Mouse (Mus musculus) small intestine, adult 2 months (tissue): Measurements from ENCODE around the gene Synrg. TPM values are rescaled to one million over a fixed set of nuclear protein-coding genes. Genes with fewer than 3 reads are reported as not detected.

Experiments
- H3K27ac ChIP-seq: fragments of 200-500 bp; 2 replicates; pipeline ENCODE4 v1.5.1; 2012; ENCODE audit warnings: low read depth, low read length, control low read depth, inconsistent platforms; ENCODE audit not compliant: insufficient read depth
- H3K27me3 ChIP-seq: fragments of 200-500 bp; 2 replicates; pipeline ENCODE4 v1.6.1; 2012; ENCODE audit warnings: mild to moderate bottlenecking, moderate library complexity, low read length, inconsistent platforms; ENCODE audit not compliant: control insufficient read depth, insufficient read depth
- H3K36me3 ChIP-seq: fragments of 200-500 bp; 2 replicates; pipeline ENCODE4 v1.6.1; 2012; ENCODE audit warnings: mild to moderate bottlenecking, low read length, control low read depth, inconsistent platforms; ENCODE audit not compliant: control insufficient read depth, insufficient read depth
- H3K4me1 ChIP-seq: fragments of 200-500 bp; 2 replicates; pipeline ENCODE4 v1.6.1; 2012; ENCODE audit warnings: low read length, inconsistent platforms, mixed read lengths; ENCODE audit not compliant: control insufficient read depth, insufficient read depth, insufficient read length
- H3K4me3 ChIP-seq: fragments of 200-500 bp; 2 replicates; pipeline ENCODE4 v1.5.1; 2012; ENCODE audit warnings: low read depth, mild to moderate bottlenecking, control low read depth, inconsistent platforms, low read length, moderate library complexity
- CTCF ChIP-seq: fragments of 200-500 bp; IDR thresholded peaks from 2 replicates; pipeline ENCODE4 v1.5.1; 2012; ENCODE audit warnings: low read depth, mild to moderate bottlenecking, control low read depth, inconsistent platforms, low read length, moderate library complexity, mixed read lengths; ENCODE audit not compliant: insufficient replicate concordance, insufficient read length; ENCODE audit errors: extremely low read depth
- POLR2A ChIP-seq: fragments of 200-500 bp; IDR thresholded peaks from 2 replicates; pipeline ENCODE4 v1.6.1; 2012; ENCODE audit warnings: low read depth, mild to moderate bottlenecking, control low read depth, inconsistent platforms, low read length, moderate library complexity
- WGBS: fragments of 180-500 bp; shearing (Covaris S2); methylation state at CpG from one replicate; pipeline ENCODE4 v1.1.7; 2018; 5-methylcytosine and 5-hydroxymethylcytosine counted together
- polyA plus RNA-seq: library from polyadenylated mRNA; depleted of rRNA; stranded (reverse); fragments of >200 nt; gene quantifications from 2 replicates; pipeline ENCODE4 v1.2.3, GENCODE M21; 2012

Gene Synrg
- polyA plus RNA-seq, 1 experiment = 10.3 TPM

GRCm38 (mm10) chr11:83993428-83993827 is 29.2 kb downstream of the Synrg start:
- WGBS = 17% methylated on average over 2 of the region's 2 CpGs
- H3K4me1 ChIP-seq = no peaks in the 10 kb centered on the region
- H3K27ac ChIP-seq = no peak overlapping the region

DNA sequence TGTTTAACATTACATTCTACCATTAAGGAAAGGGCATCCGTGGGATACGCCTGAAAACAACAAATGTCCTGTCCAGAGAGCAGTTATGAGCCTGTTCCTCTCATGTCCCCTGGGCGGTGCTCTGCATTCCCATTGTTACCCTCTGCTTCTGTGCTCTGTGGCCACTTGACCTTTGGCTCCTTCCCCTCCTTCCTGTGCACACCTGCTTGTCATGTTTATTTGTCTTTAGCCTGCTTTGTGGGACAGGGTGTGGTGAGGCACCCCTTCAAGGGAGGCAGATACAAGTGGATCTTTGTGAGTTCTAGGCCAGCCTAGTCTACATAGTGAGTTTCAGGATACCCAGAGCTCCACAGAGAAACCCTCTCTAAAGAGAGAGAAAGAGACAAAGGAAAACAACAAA is 30.3 kb downstream of the Synrg start:
- H3K36me3 ChIP-seq = peaks cover 54% of the 10 kb centered on the region
- no peak overlapping the region for H3K4me3 ChIP-seq
- 65% methylated on average over 3 of the region's 3 CpGs for WGBS
- H3K27ac ChIP-seq = no peak overlapping the region
- H3K27me3 ChIP-seq = no peaks in the 10 kb centered on the region
- no peaks in the 10 kb centered on the region for H3K4me1 ChIP-seq
- TF ChIP-seq CTCF (no peak), POLR2A (no peak)

More at GRCm38 (mm10) chr11:83993428-83993827, 29.2 kb downstream of the Synrg start:
- peaks cover 56% of the 10 kb centered on the region for H3K36me3 ChIP-seq
- TF ChIP-seq CTCF (no peak), POLR2A (no peak)
- no peaks in the 10 kb centered on the region for H3K27me3 ChIP-seq
- H3K4me3 ChIP-seq = no peak overlapping the region

DNA sequence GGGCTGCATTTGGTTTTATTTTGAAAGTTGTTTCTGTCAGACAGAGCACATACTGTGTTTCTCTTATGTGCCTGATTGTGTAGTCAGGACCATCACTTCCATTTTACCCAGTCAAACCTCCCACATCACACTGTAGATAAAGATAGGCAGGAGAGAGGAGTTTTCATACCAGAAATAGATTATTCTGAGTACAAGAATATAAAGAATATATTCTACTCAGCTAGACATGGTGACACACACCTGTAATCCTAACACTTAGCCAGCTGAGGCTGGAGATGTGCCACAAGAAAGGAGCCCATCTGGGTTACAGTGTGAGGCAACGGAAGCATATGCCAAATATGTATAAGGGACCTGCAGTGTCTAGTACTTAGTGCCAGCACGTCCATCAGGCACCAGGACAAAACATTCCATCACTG is 31.3 kb downstream of the Synrg start:
- Histone ChIP-seq H3K27me3 (no peaks in the 10 kb centered on the region), H3K4me3 (no peak overlapping the region), H3K27ac (no peak overlapping the region), H3K4me1 (no peaks in the 10 kb centered on the region), H3K36me3 (peaks cover 55% of the 10 kb centered on the region)
- WGBS = 90% methylated on average over 2 of the region's 2 CpGs
- TF ChIP-seq CTCF = no peak
- no peak for TF ChIP-seq POLR2A

- no peak overlapping the region for H3K4me3 ChIP-seq
- TF ChIP-seq POLR2A = no peak
- no peak for TF ChIP-seq CTCF
- no peak overlapping the region for H3K27ac ChIP-seq
- H3K27me3 ChIP-seq = no peaks in the 10 kb centered on the region
- no peaks in the 10 kb centered on the region for H3K4me1 ChIP-seq
- WGBS = 70% methylated on average over 5 of the region's 5 CpGs
- H3K36me3 ChIP-seq = peaks cover 59% of the 10 kb centered on the region
Measured at GRCm38 (mm10) chr11:83997171-83997868, 33.1 kb downstream of the Synrg start.

DNA sequence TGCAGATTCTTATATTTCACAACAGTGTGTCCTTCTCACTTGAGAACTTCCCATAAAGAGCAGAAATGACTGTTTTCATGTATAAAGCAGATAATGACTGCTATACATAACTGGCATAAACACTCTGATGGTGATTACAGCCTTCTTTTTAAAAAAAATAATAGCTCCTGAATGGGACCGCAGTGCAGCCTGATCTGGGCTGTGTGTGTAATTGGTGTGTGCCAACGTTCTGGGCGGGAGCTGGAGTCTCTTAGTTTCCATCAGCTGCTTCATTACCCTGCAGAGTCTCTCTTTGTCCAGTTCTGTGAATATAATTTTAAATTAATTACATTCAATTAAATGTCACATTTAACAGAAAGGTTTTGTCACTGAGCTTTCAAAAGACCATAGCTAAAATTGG is 34.8 kb downstream of the Synrg start:
- Histone ChIP-seq H3K27ac (no peak overlapping the region), H3K4me1 (no peaks in the 10 kb centered on the region), H3K4me3 (no peak overlapping the region), H3K27me3 (no peaks in the 10 kb centered on the region), H3K36me3 (peaks cover 63% of the 10 kb centered on the region)
- 91% methylated on average over 3 of the region's 3 CpGs for WGBS
- TF ChIP-seq CTCF (no peak), POLR2A (no peak)

DNA sequence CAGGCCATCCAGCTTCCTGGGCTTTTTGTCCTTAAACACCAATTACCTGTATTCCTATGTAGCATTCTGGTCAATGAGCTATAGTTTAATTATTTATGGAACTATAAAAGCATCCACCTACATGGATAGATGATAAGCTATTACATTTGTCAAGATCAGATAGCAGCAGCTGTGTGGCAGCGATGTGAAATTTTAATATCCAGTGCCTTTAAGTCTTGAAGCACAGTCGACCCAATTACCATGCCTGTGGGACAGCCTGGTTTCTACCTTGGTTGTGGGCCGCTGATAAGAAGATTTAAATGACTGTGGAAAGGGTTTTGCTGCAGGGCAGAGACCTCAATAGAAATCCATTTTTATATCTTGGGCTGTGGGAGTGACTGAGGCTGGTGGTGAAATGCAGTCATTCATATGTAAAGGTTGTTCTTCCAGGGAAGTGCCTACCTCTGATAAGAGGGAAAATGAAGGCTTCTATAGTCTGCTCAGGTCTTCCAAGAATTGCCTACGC is 35.2 kb downstream of the Synrg start:
- Histone ChIP-seq H3K4me3 (no peak overlapping the region), H3K36me3 (peaks cover 62% of the 10 kb centered on the region), H3K27ac (no peak overlapping the region), H3K4me1 (no peaks in the 10 kb centered on the region), H3K27me3 (no peaks in the 10 kb centered on the region)
- TF ChIP-seq POLR2A = no peak
- no peak for TF ChIP-seq CTCF
- 83% methylated on average over 4 of the region's 4 CpGs for WGBS

- Histone ChIP-seq H3K4me3 (no peak overlapping the region), H3K36me3 (peaks cover 47% of the 10 kb centered on the region), H3K27ac (no peak overlapping the region), H3K4me1 (no peaks in the 10 kb centered on the region), H3K27me3 (no peaks in the 10 kb centered on the region)
- TF ChIP-seq POLR2A (no peak), CTCF (no peak)
- WGBS = 95% methylated on average over 3 of the region's 3 CpGs
Measured at GRCm38 (mm10) chr11:84001257-84001656, 37.0 kb downstream of the Synrg start.

- Histone ChIP-seq H3K36me3 (peaks cover 47% of the 10 kb centered on the region), H3K27me3 (no peaks in the 10 kb centered on the region), H3K4me1 (no peaks in the 10 kb centered on the region), H3K4me3 (no peak overlapping the region), H3K27ac (no peak overlapping the region)
- 91% methylated on average over 6 of the region's 6 CpGs for WGBS
- TF ChIP-seq CTCF = no peak
- TF ChIP-seq POLR2A = no peak
Measured at GRCm38 (mm10) chr11:84003986-84004385, 39.8 kb downstream of the Synrg start.
